Mouse (Mus musculus) cerebellum, adult 11 months (tissue): ENCODE results near the gene Rnf11.
"Not testable (repeated sequence)": the region's sequence is repeated elsewhere in the genome, so short reads cannot be mapped to it uniquely, and the experiment has no call there.

ENCODE experiments used
- DNase-seq: peaks from one replicate; pipeline ENCODE4 v3.0.0; 2022

Gene Rnf11

GRCm38 (mm10) chr4:109410681-109411376 is 73.7 kb downstream of the Rnf11 start:
- no peak for DNase-seq

GRCm38 (mm10) chr4:109407701-109408485 is 76.6 kb downstream of the Rnf11 start:
- DNase-seq, result peak; percentile 34

- no peak for DNase-seq
Measured at GRCm38 (mm10) chr4:109407176-109407520, 77.4 kb downstream of the Rnf11 start.

GRCm38 (mm10) chr4:109406486-109407175 is 77.9 kb downstream of the Rnf11 start, which contains the start of gene Ttc39a:
Gene Ttc39a, plus strand, starts transcription at chr4:109406623.
- peak; percentile 68 for DNase-seq

- peak; percentile 49 for DNase-seq
Measured at GRCm38 (mm10) chr4:109406054-109406485, 78.5 kb downstream of the Rnf11 start.

- no peak for DNase-seq
Measured at GRCm38 (mm10) chr4:109405415-109405814, 79.1 kb downstream of the Rnf11 start.

- not testable (repeated sequence) for DNase-seq
Measured at GRCm38 (mm10) chr4:109404908-109405307, 79.6 kb downstream of the Rnf11 start.

- no peak for DNase-seq
Measured at GRCm38 (mm10) chr4:109401176-109401689, 83.3 kb downstream of the Rnf11 start.
